Mouse (Mus musculus): ENCODE data around the gene Rhox3a. TPM values are rescaled to one million over a fixed set of nuclear protein-coding genes. Genes with fewer than 3 reads are reported as not detected.

Rhox3a gene
- not detected in 2 replicates for polyA plus RNA-seq (2012; ENCODE audit: low replicate concordance)

GRCm38 (mm10) chrX:37249619-37250018, at the start of gene Rhox3a:
Gene Rhox3a (plus strand): TSS chrX:37249919.

GRCm38 (mm10) chrX:37210941-37211340, 38.8 kb upstream of the Rhox3a start, which contains the start of gene Gm9:
Gene Gm9 (minus strand): TSS chrX:37211041.

GRCm38 (mm10) chrX:37222158-37222557, 27.6 kb upstream of the Rhox3a start, which contains the start of gene Rhox1:
Gene Rhox1 (minus strand): TSS chrX:37222258.

DNA sequence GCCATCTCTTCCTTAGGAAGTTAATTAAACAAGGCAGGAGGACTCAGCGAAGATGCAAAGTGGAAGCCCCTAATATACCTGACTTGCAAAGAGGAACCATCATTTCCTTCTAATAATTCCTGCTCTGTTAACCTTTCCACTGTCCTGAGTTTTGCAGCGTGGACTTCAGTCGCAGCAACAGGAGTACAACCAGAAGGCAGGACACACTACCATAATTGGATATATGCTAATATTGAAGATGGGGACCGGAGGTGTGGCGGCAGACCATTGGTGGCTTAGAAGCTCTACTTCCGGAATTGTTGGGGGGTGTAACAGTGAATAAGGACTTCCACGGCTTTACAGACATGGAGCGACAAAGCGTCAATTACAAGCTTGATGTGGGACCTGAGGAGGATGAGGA, 5.0 kb upstream of the Rhox3a start, which contains the start of gene Rhox2a:
Gene Rhox2a, plus strand, starts transcription at position 301 of the 400 bp plus-strand sequence.

DNA sequence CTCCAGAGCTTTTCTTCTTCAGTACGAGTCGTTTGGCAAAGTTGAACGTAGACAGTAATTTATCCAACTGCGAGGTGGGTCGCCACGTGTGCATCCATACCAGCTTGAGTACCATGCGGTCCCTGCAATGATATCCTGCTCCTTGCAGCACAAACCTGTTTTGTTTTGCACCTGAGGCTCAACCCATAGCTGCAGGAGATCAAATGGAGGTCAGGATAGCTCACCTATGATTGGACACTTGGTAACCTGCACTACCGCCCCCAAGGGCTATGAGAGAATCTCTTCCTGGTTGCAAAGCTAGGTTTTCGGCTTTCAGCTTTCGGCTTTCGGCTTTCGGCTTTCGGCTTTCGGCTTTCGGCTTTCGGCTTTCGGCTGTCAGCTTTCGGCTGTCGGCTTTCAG, 15.3 kb downstream of the Rhox3a start, which contains the start of gene Rhox4a:
Gene Rhox4a, plus strand, starts transcription at position 301 of the 400 bp plus-strand sequence.

Other genes with a start within 250 kb of the Rhox3a start
- not detected in 2 replicates for gene Sowahd, start 201.1 kb upstream of the Rhox3a start, polyA plus RNA-seq (2012; ENCODE audit: low replicate concordance)
- gene Rpl39, start 164.5 kb upstream of the Rhox3a start, polyA plus RNA-seq (2012; ENCODE audit: low replicate concordance), result 55.0 and 262 TPM in 2 replicates
- 0.30 and 3.8 TPM in 2 replicates for gene Upf3b, start 139.6 kb upstream of the Rhox3a start, polyA plus RNA-seq (2012; ENCODE audit: low replicate concordance)
- 14.8 and 19.1 TPM in 2 replicates for gene Nkap, start 123.1 kb upstream of the Rhox3a start, polyA plus RNA-seq (2012; ENCODE audit: low replicate concordance)
- not detected in 2 replicates for gene Akap14, start 81.1 kb upstream of the Rhox3a start, polyA plus RNA-seq (2012; ENCODE audit: low replicate concordance)
- 30.7 and 109 TPM in 2 replicates for gene Ndufa1, start 58.8 kb upstream of the Rhox3a start, polyA plus RNA-seq (2012; ENCODE audit: low replicate concordance)
- 1.7 and 2.7 TPM in 2 replicates for gene Rnf113a1, start 58.7 kb upstream of the Rhox3a start, polyA plus RNA-seq (2012; ENCODE audit: low replicate concordance)
- not detected in 2 replicates for gene Gm9, start 38.9 kb upstream of the Rhox3a start, polyA plus RNA-seq (2012; ENCODE audit: low replicate concordance)
- gene Rhox1, start 27.7 kb upstream of the Rhox3a start, polyA plus RNA-seq (2012; ENCODE audit: low replicate concordance), result not detected in 2 replicates
- not detected in 2 replicates for gene Rhox2a, start 4.9 kb upstream of the Rhox3a start, polyA plus RNA-seq (2012; ENCODE audit: low replicate concordance)
- gene Rhox4a, start 15.4 kb downstream of the Rhox3a start, polyA plus RNA-seq (2012; ENCODE audit: low replicate concordance), result not detected in 2 replicates
- not detected in 2 replicates for gene Rhox3a2, start 130.1 kb downstream of the Rhox3a start, polyA plus RNA-seq (2012; ENCODE audit: low replicate concordance)
- not detected in 2 replicates for gene Rhox4a2, start 140.9 kb downstream of the Rhox3a start, polyA plus RNA-seq (2012; ENCODE audit: low replicate concordance)
- gene Rhox2b, start 162.1 kb downstream of the Rhox3a start, polyA plus RNA-seq (2012; ENCODE audit: low replicate concordance), result not detected in 2 replicates
- gene Rhox4b, start 182.6 kb downstream of the Rhox3a start, polyA plus RNA-seq (2012; ENCODE audit: low replicate concordance), result not detected in 2 replicates
- not detected in 2 replicates for gene Rhox2c, start 203.8 kb downstream of the Rhox3a start, polyA plus RNA-seq (2012; ENCODE audit: low replicate concordance)
- not detected in 2 replicates for gene Rhox3c, start 208.7 kb downstream of the Rhox3a start, polyA plus RNA-seq (2012; ENCODE audit: low replicate concordance)
- not detected in 2 replicates for gene Rhox4c, start 230.4 kb downstream of the Rhox3a start, polyA plus RNA-seq (2012; ENCODE audit: low replicate concordance)
- not detected in 2 replicates for gene Rhox2d, start 243.5 kb downstream of the Rhox3a start, polyA plus RNA-seq (2012; ENCODE audit: low replicate concordance)

Measured in leukemia stem cell, adult 10-12 weeks (primary cell).